Mouse (Mus musculus) layer of hippocampus, postnatal 14 days (tissue): ENCODE data around the gene Pdk1. TPM values are rescaled to one million over a fixed set of nuclear protein-coding genes. Genes with fewer than 3 reads are reported as not detected.

ENCODE experiments used
- DNase-seq, 2 experiments: peaks; one replicate each; pipeline ENCODE4 v3.0.0; 2021 to 2022; ENCODE audit warnings: low spot score in 2 of 2, mixed read lengths in 1 of 2
- long read RNA-seq, 2 experiments: library from polyadenylated mRNA; stranded (forward); transcript quantifications; one replicate each; pipeline ENCODE4 v2.0.0; 2021
- total RNA-seq, 2 experiments: library from RNA; stranded (reverse); gene quantifications; 2 replicates each; pipeline ENCODE4 v1.2.3; 2021

Pdk1 gene
- total RNA-seq = 10 to 100 TPM; 30.1 to 33.5 TPM
- long read RNA-seq, experiment 1, full-length matches to known transcripts = 14 of 20 reads
- long read RNA-seq, experiment 1, partial matches to known transcripts = 3 of 20 reads
- long read RNA-seq, experiment 1, other reads (novel, unspliced or antisense) = 3 of 20 reads
- long read RNA-seq, experiment 2, full-length matches to known transcripts = 16 of 20 reads
- long read RNA-seq, experiment 2, partial matches to known transcripts = 1 of 20 reads
- long read RNA-seq, experiment 2, other reads (novel, unspliced or antisense) = 3 of 20 reads

GRCm38 (mm10) chr2:71872801-71873443 is at the start of gene Pdk1:
TSS of gene Pdk1 (plus strand) at chr2:71873224.
- peak; percentile 93 to 97 for DNase-seq

GRCm38 (mm10) chr2:71824146-71824545 is 48.9 kb upstream of the Pdk1 start:
- DNase-seq = no peak

GRCm38 (mm10) chr2:71827711-71828110 is 45.3 kb upstream of the Pdk1 start:
- no peak for DNase-seq

GRCm38 (mm10) chr2:71828928-71829327 is 44.1 kb upstream of the Pdk1 start:
- no peak for DNase-seq

GRCm38 (mm10) chr2:71833626-71834025 is 39.4 kb upstream of the Pdk1 start:
- no peak for DNase-seq

GRCm38 (mm10) chr2:71834371-71834770 is 38.7 kb upstream of the Pdk1 start:
- DNase-seq = no peak

GRCm38 (mm10) chr2:71835556-71835955 is 37.5 kb upstream of the Pdk1 start:
- DNase-seq = no peak

GRCm38 (mm10) chr2:71836232-71836631 is 36.8 kb upstream of the Pdk1 start:
- no peak for DNase-seq

- no peak for DNase-seq
Measured at GRCm38 (mm10) chr2:71837261-71837660, 35.8 kb upstream of the Pdk1 start.

- peak; percentile 62 to 71 for DNase-seq
Measured at GRCm38 (mm10) chr2:71837791-71838190, 35.2 kb upstream of the Pdk1 start.

- DNase-seq = no peak
Measured at GRCm38 (mm10) chr2:71843316-71843715, 29.7 kb upstream of the Pdk1 start.

- DNase-seq = no peak
Measured at GRCm38 (mm10) chr2:71844906-71845305, 28.1 kb upstream of the Pdk1 start.

- DNase-seq = peak; percentile 28 to 55
Measured at GRCm38 (mm10) chr2:71852161-71852560, 20.9 kb upstream of the Pdk1 start.

- no peak for DNase-seq
Measured at GRCm38 (mm10) chr2:71855076-71855475, 17.9 kb upstream of the Pdk1 start.

- DNase-seq = no peak
Measured at GRCm38 (mm10) chr2:71863531-71864173, 9.4 kb upstream of the Pdk1 start.

- DNase-seq = peak in 1 of 2 experiments; percentile 74
Measured at GRCm38 (mm10) chr2:71865022-71865421, 8.0 kb upstream of the Pdk1 start.

GRCm38 (mm10) chr2:71865935-71866334 is 7.1 kb upstream of the Pdk1 start:
- DNase-seq = no peak

GRCm38 (mm10) chr2:71866565-71866964 is 6.5 kb upstream of the Pdk1 start:
- DNase-seq = no peak

- no peak for DNase-seq
Measured at GRCm38 (mm10) chr2:71867019-71867418, 6.0 kb upstream of the Pdk1 start.

- DNase-seq = no peak
Measured at GRCm38 (mm10) chr2:71867480-71867879, 5.5 kb upstream of the Pdk1 start.

- no peak for DNase-seq
Measured at GRCm38 (mm10) chr2:71868256-71868655, 4.8 kb upstream of the Pdk1 start.

- no peak for DNase-seq
Measured at GRCm38 (mm10) chr2:71872141-71872540, 883 bp upstream of the Pdk1 start.
